Mouse (Mus musculus) heart, postnatal 36 days (tissue): ENCODE measurements around the gene Rabgap1l. TPM values are rescaled to one million over a fixed set of nuclear protein-coding genes. Genes with fewer than 3 reads are reported as not detected.

Experiments
- DNase-seq, 2 experiments: peaks; one replicate each; pipeline ENCODE4 v3.0.0; 2021 to 2022
- intact Hi-C: fragments of 180-260 bp; cut with DNase I; formaldehyde crosslinking; loops from one replicate; pipeline ENCODE4 v1.15.1; 2025
- total RNA-seq, 2 experiments: library from RNA; stranded (reverse); gene quantifications; 2 replicates each; pipeline ENCODE4 v1.2.3; 2021

Rabgap1l gene
- total RNA-seq, 2 experiments from 2014 or later, result 80.3 to 83.6 TPM

DNA sequence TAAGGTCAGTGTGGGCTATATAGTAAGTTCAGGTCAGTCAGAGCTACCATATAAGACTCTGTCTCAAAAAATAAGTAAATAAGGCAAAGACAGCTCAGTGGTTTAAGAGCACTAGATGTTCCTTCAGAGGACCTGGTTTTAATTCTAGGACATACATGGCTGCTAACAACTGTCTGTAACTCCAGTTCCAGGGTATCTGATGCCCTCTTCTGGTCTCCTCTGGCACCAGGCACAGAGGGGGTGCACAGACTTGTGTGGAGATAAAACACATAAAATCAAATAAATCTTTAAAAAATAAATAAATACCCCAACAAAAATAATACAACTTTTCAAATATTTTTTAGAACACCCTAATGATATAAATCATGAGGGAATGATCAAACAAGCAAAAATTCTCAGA lies 2.4 kb downstream of the Rabgap1l start:
- no peak for DNase-seq
- intact Hi-C loops, result loop anchor here (5.0 kb wide), 2 partner anchors 48 to 142 kb away; no protein-coding TSS in a partner anchor

DNA sequence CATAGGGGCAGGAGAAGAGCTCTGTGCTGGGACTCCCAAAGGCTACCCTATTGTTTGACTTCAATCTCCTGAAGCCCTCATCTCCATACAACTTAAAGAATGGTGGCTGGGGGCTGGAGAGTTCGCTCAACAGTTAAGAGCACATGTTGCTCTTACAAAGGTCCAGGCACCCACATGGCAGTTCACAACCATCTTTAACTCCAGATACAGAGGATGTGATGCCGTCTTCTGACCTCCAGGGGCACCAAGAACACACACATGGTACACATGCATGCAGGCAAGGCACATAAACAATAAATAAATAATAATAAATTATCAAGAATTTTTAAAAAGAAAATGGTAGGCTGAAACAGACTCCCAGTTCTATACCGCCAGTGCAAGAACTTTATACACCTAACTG lies 3.1 kb downstream of the Rabgap1l start:
- no peak for DNase-seq
- intact Hi-C loops, result loop anchor here (5.0 kb wide), 2 partner anchors 48 to 142 kb away; no protein-coding TSS in a partner anchor

DNA sequence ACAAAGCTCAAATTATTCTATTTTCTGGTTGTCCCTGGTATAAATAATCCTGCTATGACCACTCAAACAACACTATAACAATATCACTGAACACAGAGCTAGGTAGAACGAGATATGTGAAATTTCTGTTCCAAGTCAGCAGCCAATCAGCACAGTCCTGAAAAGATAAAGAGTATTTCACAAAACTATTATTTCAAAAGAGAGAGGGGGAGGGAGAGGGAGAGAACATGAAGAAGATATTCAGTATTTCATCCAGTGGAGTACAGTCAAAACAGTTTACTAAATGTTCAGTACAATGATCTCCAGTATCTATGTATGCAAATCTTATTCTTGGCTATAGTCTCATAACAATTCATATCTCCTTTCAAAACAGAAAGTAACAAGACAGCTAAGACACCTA lies 5.1 kb downstream of the Rabgap1l start:
- no peak for DNase-seq
- intact Hi-C loops, result no loop called here

DNA sequence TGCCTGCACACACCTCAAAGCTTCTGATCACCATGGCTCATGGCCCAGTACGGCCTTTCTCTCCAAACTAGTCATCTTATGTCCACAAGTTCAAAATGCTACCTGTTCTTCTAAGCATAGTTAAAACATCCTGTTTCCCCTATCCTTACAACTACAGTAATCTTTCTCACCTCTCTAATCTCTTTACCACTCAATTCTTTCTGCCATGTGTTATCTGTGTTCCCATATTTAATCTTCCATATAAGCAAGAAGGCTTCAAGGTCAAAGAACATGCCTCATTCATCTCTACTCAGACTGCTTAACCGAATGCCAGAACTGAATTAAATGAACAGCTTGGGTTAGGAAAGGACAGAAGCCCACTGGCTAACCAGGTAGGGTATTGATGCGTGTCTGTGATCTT lies 5.8 kb downstream of the Rabgap1l start:
- intact Hi-C loops, result no loop called here
- no peak for DNase-seq

DNA sequence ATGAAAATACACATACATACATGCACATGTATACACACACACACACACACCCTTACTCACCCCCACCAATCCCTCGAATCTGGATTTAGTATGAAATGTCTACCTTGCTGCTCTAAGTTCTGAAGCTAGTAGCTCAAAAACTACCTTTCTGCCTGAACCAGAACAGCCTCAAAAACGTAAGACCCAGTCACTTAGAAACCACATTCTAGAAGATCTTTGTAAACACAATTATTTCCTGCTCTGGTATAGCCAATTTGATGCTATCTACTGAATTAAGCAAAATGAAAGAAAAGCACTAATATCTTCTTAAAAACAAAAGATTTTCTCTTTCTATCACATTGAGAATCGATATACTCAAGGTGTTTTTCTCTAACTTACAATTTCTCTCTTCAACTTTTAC lies 6.4 kb downstream of the Rabgap1l start:
- intact Hi-C loops, result no loop called here
- DNase-seq, result no peak

DNA sequence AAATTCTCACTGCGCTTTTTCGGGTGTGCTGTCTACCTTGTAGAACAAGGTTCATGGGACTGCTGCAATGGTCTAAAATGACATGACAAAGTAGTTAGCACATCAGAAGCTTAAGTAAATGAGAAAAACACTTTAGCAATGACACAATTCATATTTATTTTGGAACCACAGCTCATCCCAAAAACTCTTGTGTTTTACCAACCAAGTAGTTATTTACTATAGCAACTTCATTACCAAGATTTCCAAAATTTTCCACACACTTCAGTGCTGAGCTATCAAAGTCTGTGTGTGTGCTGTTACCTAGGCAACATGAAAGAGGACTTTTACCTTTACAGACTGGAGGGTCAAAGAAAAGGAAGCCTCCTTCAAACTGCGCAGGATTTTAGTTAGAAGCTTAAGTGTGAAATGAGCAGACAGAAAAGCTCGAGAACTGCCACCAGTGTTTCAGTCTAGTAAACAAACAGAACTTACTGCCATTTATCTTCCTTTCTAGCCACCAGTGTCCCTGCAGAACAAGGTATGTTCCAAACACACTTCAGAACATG lies 7.3 kb downstream of the Rabgap1l start:
- DNase-seq, result no peak
- intact Hi-C loops, result no loop called here

DNA sequence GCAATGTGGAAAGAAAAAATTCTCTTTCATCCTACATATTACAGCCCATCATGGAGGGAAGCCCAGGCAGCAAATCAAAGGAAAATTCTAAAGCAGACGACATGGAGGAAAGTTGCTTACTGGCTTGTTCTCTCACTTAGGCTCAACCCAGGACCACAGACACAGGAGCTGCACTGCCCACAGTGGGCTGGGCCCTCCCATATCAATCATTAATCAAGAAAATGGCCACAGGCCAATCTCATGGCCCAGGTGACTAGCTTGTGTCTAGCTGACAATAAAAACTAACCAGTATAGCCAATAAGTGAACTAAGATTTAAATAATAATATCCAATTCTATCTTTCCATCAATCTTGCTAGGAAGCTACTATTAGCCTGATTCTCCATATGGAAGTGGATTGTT lies 8.9 kb downstream of the Rabgap1l start:
- no peak for DNase-seq
- intact Hi-C loops, result no loop called here

DNA sequence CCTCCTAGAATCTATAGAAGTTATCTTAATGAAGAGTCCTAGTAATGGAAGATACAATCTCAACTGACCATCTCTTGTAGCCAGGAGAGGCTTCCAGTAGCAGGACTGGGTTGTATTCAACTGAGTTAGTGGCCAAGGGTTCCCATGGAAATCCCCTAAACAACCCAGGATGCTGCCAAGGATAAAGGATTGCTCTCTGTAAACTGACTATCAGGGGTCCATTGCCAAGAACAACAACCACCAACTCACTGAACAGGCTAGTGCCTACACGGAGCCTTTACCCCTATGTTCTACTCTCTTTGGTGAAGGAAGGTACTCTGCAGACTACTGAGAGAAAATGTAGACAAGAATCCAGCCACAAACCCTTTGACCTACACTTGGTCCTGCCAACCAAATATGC lies 18.8 kb downstream of the Rabgap1l start:
- no peak for DNase-seq
- intact Hi-C loops, result no loop called here

DNA sequence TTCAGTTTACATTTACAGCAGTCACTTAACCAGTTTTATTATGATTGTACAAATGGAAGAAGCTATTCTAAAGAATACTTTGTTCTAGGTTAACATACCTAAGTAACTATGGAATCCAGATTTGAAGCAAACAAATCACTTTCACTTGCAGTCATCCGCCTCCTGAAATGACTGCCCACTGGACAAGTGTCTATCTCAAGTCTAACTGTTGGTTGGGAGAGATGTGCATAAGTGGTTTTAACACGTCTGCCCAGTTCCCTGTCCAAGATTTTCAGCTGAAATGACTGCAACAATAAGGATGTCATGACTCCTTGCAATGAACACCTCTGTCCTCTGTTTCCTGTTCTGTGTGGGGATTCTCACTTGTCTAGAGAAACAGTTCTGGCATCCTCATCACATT lies 27.4 kb downstream of the Rabgap1l start:
- no peak for DNase-seq
- intact Hi-C loops, result no loop called here

DNA sequence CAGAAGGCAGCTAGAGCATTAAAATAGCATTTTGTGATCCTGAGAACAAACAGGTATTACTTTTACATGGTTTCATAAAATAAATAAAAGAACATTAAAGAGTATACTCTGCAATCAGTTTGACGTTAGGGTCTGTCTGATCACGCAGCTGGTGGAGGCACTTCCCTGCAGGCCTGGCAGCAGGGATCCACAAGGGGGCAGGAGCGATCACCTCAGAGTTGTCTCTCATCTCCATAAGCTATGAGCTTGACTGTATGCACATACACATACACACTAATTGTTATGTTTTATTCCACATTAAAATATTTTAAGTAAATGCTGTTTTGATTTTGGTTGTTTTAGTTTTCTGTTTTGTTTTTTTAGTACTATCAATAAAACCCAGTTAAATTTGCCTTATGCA lies 34.8 kb downstream of the Rabgap1l start:
- intact Hi-C loops, result loop anchor here (5.0 kb wide), 1 partner anchor 174 kb away; no protein-coding TSS in a partner anchor
- peak; percentile 37 to 68 for DNase-seq

DNA sequence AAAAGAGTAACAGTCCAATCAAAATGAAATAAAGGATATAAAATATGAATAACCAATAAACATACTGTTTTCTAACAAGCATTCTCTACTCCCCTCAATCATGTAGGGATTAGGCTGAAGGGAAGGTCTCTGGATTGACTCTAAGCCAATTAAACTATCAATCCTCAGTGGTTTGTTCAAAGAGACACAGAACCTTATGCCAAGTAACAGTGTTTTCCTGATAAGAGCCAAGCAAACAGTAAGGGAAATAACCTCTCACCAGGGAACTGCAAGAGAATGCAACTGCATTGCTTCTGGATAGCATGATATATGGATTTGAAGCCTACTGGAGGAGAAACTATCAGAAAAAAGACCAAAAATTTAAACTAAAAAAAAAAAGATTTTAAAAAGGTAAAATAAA lies 37.7 kb downstream of the Rabgap1l start:
- intact Hi-C loops, result loop anchor here (5.0 kb wide), 1 partner anchor 177 kb away; no protein-coding TSS in a partner anchor
- DNase-seq, result no peak

DNA sequence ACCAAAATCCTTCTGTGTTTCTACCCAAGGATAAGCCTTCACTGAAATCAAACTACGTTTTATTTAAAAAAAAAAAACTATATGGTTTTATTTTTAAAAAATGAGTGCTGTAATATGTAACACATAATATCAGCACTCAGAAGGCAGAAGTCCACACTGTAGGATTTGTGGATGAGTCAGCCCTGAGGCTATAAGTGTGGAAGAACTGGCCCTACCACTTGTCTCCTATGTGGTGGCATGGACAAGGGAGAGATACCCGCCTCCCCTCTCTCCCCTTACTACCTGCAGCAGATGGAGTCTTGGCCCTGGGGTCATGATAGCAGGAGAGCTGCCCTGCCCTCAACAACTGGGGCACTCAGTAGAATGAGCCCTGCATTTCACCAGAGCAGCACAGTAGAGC lies 42.4 kb downstream of the Rabgap1l start:
- intact Hi-C loops, result no loop called here
- DNase-seq, result no peak

DNA sequence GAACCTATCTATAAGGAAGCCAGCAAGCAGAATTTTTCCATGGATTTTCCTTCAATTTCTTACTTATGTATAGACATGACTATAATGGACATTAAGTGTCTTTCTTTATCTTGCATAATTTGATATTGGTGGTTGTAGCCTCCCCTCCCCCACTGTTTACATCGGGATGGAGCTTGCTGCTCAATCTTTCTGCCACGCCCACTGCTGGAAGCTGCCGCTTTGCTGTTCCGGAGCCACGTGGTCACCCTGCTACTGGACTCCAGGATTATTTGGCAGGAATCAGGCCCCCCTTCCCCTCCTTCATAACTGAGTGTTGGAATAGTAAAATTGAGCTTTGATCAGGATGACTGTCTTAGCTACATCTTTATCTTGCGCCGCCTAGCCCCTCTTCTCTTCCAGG lies 46.2 kb downstream of the Rabgap1l start:
- intact Hi-C loops, result loop anchor here (10.0 kb wide), 1 partner anchor 448 kb away; no protein-coding TSS in a partner anchor
- peak in 1 of 2 experiments; percentile 12 for DNase-seq

DNA sequence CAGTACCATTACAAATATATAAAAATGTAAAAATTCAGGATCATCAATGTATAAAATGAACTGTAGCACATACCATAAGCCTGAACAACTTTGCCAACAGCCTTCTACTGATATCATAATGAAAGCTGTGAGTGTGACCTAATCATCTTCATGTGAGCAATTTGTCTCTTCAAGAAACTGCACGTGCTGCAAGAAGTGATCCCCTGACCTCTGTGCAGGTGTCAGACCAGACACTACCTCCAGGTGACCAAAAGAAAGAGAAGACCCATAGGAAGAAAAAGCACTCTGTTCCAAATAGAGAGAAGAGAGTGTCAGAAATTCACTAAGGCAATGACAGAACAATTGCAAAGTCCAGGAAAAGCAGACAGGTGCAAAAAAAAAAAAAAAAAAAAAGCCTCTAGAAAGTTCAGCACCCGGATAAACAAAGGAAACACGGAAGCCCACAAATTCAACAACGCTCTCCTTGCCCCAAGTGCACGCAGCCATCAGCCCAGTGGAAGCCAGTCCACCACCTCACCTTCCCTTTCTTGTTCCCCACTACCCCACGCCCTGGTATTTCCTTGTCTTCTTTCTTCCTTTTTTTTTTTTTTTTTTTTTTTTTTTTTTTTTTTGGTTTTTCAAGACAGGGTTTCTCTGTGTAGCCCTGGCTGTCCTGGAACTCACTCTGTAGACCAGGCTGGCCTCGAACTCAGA lies 47.6 kb downstream of the Rabgap1l start:
- intact Hi-C loops, result loop anchor here (10.0 kb wide), 1 partner anchor 449 kb away; no protein-coding TSS in a partner anchor

DNA sequence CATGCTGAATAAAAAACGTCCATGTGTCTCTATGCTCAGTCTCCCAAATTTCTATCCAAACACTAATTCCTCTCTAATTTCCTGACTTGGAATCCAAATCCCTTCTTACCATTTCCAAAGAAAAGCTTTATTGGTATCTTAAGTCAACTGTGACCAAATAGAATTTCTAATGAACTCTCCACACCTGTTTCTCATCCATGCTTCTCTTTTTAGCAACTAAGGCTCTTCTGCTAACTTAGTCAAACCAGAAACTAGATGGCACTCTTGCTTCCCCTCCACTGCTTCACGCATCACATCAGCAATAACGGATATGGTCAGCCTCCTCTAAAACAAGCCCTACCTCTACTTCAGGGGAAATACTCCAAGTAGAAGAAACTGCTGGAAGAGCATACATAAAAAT lies 49.0 kb downstream of the Rabgap1l start:
- intact Hi-C loops, result loop anchor here (5.0 to 10.0 kb wide), 2 partner anchors 48 to 451 kb away; partner anchors contain the start of gene Rabgap1l

More for the DNA sequence above, 47.6 kb downstream of the Rabgap1l start:
- no peak for DNase-seq

DNA sequence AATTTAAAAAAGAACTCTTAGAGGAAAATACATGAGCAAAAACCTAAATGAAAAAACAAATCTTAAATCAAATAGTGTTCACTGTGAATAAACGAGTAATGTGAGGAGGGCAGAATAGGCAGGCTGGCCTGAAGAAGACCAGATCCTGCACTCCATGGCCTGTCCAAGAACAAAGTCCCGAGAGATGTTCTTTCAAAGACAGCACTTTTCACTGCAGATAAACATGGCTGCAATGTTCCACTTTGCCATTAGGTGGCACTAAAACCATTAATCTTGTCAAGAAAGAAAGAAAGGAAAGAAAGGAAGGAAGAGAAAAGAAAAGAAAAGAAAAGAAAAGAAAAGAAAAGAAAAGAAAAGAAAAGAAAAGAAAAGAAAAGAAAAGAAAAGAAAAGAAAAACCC lies 49.8 kb downstream of the Rabgap1l start:
- intact Hi-C loops, result loop anchor here (1.0 to 10.0 kb wide), 4 partner anchors 49 to 452 kb away; partner anchors contain the start of gene Rabgap1l
- DNase-seq, result peak; percentile 59

More for the DNA sequence above, 49.0 kb downstream of the Rabgap1l start:
- DNase-seq, result no peak

DNA sequence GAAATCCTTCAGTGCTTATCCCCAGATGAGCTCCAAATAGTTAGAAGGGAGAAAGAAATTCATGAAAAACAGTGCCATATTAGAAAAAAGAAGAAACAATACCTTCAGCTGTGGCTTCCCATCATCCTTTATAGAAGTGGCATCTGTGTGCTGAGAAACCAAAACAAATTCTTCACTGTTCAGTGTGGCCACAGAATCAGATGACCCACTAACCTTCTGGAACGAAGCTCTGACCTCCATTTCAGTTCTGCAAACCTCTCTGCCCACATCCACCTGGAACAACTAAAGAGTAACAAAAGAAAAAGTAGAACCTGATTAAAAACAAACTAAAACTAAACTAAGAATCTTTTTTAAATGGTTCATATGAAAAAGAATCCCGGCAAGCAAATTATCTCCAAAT lies 52.4 kb downstream of the Rabgap1l start:
- intact Hi-C loops, result loop anchor here (5.0 to 10.0 kb wide), 2 partner anchors 52 to 454 kb away; partner anchors contain the start of gene Rabgap1l
- DNase-seq, result no peak

DNA sequence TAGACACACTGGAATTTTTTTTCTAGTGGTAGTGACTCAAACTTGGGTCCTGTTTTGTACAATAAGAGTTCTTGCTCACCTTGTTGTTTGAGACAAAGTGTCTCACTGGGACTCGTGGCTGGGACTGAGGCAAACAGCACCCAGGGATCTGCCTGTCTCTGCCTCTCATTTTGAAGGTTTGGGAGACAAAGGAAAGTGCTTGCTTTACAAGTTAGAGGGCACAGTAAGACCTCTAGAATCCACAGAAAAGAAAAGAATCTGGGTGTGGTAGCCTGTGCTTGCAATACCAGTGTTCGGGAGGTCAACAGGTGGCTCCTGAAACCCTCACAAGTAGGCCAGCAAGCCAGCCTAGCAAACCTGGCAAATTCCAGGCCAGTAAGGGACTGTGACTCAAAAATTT lies 58.3 kb downstream of the Rabgap1l start:
- no peak for DNase-seq
- intact Hi-C loops, result no loop called here

DNA sequence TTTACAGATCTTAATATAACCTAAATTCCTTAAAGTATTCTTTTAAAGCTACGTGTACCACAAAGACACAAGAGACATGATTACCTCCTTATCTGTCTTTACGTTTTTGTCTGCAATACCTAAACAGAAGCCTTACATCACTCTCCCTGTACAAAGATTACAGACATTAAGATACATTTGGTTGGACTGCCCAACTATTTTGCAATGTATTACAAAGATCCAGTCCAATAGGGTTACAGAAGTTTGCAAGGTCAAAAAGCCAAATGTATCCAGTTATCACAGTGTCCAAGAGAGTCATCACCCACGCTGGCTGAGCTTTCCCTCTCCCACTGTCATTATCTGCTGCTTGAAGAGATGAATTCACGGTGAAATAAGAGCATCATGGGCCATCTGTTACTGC lies 63.1 kb downstream of the Rabgap1l start:
- no peak for DNase-seq
- intact Hi-C loops, result no loop called here

DNA sequence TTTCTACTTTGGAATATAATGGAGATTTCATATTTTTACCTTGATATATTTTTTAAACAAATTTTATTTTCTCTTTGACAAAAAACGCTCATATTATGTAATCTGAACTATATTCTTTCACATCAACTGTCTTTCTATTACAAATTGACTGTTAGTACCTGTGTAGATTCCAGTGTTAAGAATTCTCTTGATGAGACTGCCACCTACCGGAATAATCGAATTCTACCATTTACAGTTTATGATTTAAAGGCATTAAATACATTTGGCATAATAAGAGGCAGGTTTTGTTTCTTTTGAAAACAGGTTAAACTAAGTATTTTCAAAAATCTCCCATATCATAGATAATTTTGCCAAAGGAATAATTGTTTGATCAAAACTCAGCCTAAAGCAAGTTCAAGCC lies 75.3 kb downstream of the Rabgap1l start:
- DNase-seq, result no peak
- intact Hi-C loops, result loop anchor here (1.0 kb wide), 2 partner anchors 156 to 318 kb away; no protein-coding TSS in a partner anchor

DNA sequence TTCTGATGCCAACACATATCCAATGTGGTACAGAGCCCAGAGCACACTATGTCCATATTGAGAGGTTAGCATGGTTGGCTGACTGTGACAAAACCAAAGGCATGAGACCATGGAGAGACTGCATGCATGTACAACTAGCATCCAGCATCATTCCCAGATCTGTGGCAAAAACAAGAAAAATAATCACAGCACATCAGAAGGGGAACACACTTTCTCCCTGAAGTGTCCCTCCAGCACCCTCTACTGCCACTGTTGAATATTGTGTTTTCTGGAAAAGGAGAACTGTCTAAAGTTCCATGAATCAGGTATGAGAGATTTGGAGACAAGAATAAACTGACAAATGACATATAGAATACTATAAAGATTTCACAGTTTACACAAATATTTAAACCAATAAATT lies 78.3 kb downstream of the Rabgap1l start:
- DNase-seq, result no peak
- intact Hi-C loops, result no loop called here

DNA sequence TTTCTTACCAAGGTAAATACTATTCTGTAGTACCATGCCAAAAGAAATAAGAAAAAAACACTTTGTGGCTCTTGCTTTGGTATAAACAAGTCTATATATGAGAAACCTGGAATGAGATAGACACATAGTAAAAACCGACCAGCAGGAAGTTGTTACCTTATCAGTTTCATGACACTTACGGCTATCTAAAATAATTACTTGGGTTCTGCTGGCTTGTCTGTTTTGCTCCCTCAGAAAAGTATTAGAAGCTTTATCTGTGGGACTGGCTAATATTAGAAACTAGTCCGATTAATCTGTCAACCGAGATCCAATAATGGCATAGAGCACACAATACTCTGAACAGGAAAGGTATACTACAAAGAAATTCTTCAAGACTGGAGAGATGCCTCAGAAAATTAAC lies 79.1 kb downstream of the Rabgap1l start:
- intact Hi-C loops, result no loop called here
- DNase-seq, result no peak
